Mouse (Mus musculus): Measurements from ENCODE around the gene Ell3. TPM values are rescaled to one million over a fixed set of nuclear protein-coding genes. Genes with fewer than 3 reads are reported as not detected.
A peak's percentile ranks its signal among the peaks of the same experiment; 100 is the strongest.

Gene Ell3
- polyA plus RNA-seq, 1 experiment from 2014 or later = 10.9 TPM

DNA sequence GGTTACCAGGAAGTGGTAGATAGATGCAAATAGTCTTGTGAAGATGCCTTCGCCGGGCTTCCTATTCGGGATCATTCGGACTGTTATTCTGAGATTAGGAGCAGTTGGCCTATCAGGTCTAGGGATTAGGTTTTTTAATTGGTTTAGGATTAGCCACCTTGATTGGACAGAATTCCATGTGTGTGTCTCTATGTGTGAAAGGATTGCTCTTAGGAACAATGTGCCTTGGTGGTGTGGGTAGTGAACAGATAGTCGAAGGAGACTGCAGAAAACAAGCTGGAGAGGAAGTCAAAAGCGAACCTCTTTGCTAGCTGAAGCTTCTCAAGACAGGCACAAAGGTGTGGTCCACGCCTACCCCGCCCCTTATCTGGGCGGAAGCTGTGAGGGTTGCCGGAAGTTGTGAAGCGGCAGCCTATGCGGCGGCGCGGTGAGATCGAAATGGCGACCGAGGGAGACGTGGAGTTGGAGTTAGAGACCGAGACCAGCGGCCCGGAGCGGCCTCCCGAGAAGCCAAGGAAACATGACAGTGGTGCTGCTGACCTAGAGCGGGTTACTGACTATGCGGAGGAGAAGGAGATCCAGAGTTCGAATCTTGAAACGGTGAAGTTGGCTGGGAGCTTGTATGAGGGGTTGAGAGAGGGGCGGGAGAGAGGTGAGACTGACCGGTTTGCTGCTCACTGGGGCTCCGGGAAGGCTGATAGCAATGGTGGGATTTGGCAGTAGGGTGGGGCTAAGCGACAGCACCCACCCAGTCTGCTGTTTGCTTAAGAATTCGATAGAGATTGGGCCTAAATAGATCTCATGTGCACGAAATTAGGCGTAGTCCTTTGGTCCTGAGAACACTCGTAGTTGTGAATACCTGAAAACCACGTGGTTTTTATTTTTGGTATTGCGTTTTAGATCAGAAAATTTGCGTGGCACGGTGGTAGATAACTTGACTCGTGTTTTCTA is 12.9 kb upstream of the Ell3 start, which contains the start of gene Serinc4:
TSS of gene Serinc4 (minus strand) at position 90 of the 951 bp plus-strand sequence.
- Histone ChIP-seq H3K27ac (peak within 1 kb of the TSS; percentile 82), H3K4me3 (replicated peaks) (peak within 1 kb of the TSS; percentile 73), H3K27me3 (replicated peaks) (no peaks in the 10 kb centered on the region), H3K4me2 (peak within 1 kb of the TSS; percentile 59), H3K9me3 (no peaks in the 10 kb centered on the region), H3K9ac (peak within 1 kb of the TSS; percentile 62), H3K4me1 (peaks cover 10% of the 10 kb centered on the region; the same call in 1 of the 2 replicates), H3K36me3 (peaks cover 16% of the 10 kb centered on the region)
- peak; percentile 94 for ATAC-seq (ENCODE audit: insufficient read depth, low FRiP score, low read depth)
- 4% methylated on average over 41 of the region's 41 CpGs for whole genome bisulfite sequencing

DNA sequence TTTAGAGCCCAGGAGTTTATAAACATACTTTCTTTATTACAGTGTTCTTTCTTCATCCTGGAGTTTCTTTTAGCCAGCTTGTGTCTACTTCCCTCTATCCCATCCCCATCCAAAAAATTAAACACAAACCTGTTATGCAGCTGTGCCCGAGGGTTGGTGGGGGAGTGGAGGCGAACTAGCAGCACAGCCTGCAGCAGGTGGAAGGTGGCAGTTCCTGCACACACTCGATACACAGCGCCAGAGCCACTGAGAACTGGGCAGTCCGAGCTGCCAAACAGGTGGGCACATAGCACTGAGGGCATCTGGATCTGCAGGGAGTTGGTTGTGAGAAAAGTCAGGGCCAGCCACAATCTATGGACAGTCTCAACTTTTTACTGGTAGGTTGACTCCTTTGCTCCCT is 11.5 kb upstream of the Ell3 start:
- ATAC-seq (ENCODE audit: insufficient read depth, low FRiP score, low read depth) = no peak
- Histone ChIP-seq H3K36me3 (peaks cover 16% of the 10 kb centered on the region), H3K27me3 (replicated peaks) (no peaks in the 10 kb centered on the region), H3K9ac (no peak overlapping the region), H3K9me3 (no peaks in the 10 kb centered on the region), H3K4me2 (no peak overlapping the region), H3K4me1 (peaks cover 16% of the 10 kb centered on the region), H3K27ac (no peak overlapping the region), H3K4me3 (replicated peaks) (no peak overlapping the region)
- WGBS = 78% methylated on average over 5 of the region's 5 CpGs

DNA sequence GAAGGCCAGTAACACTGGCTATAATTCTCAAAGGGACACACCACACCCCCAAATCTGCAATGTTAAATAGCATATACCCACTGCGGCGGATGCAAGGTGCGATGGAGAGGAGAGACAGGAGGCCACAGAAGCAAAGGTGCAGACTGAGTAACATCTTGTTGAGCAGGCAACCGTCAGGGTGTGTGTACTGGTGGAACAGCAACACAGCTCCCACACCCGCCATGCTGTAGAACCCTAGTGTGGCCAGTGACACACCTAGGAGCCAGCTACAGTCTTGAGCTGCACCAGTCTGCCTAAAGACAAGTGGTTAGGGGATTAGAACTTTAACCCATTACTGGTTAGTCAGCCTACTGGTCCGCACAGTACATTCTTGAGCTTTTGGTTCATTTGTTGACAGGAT is 9.8 kb upstream of the Ell3 start:
- 84% methylated on average over 6 of the region's 6 CpGs for WGBS
- H3K4me2 ChIP-seq = no peak overlapping the region
- peaks cover 20% of the 10 kb centered on the region for H3K4me1 ChIP-seq
- ATAC-seq (ENCODE audit: insufficient read depth, low FRiP score, low read depth) = no peak
- H3K4me3 ChIP-seq (replicated peaks) = no peak overlapping the region
- H3K27ac ChIP-seq = no peak overlapping the region
- no peak overlapping the region for H3K9ac ChIP-seq
- H3K27me3 ChIP-seq (replicated peaks) = no peaks in the 10 kb centered on the region
- H3K9me3 ChIP-seq = no peaks in the 10 kb centered on the region
- H3K36me3 ChIP-seq = peaks cover 16% of the 10 kb centered on the region

DNA sequence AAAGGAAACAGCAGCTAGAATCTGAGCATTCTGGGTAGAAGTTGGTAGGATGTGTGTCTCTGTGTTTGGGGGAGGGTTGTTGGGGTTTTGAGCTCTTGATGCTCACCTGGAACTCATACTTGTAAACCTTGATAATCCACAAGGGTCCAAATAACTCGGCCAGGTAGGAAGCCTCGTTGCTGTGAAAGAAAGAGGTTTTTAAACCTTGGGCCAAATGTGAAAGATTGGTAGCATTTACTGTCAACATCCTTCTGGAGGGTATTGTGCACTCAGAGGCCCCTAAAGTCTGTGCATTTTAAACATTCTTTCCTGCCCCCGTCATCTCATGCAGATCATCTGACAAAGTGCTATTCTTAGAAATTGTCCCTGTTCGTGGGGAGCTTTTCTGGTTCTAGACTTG is 8.9 kb upstream of the Ell3 start, which contains the start of gene Hypk:
TSS of gene Hypk (plus strand) at position 301 of the 400 bp plus-strand sequence.
- no peaks in the 10 kb centered on the region for H3K9me3 ChIP-seq
- H3K27me3 ChIP-seq (replicated peaks) = no peaks in the 10 kb centered on the region
- H3K4me3 ChIP-seq (replicated peaks) = no peak within 1 kb of the TSS
- no peak within 1 kb of the TSS for H3K9ac ChIP-seq
- no peak for ATAC-seq (ENCODE audit: insufficient read depth, low FRiP score, low read depth)
- no peak within 1 kb of the TSS for H3K4me2 ChIP-seq
- WGBS = 67% methylated on average over 4 of the region's 4 CpGs
- H3K27ac ChIP-seq = no peak within 1 kb of the TSS
- H3K36me3 ChIP-seq = peaks cover 11% of the 10 kb centered on the region; the same call in 1 of the 2 replicates
- H3K4me1 ChIP-seq = peaks cover 20% of the 10 kb centered on the region

DNA sequence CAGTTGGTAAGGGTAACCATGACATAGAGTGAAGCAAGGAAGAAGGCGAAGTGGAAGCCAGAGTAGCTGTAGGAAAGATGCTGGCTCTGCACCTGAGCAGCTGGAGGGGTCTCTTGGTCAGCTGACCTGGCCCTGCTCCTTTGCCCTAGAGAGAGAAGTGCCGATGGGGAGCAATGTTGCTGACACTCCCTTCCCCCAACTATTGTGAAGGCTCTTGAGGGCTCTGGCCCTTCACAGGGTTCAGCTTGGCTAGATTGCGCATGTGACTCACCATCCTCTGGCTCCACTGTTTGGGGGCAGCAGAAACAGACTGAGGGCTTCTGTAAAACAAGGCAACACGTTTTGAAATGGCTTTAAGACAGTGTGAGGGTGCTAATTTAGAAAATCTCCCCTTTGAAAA is 8.3 kb upstream of the Ell3 start:
- ATAC-seq (ENCODE audit: insufficient read depth, low FRiP score, low read depth) = no peak
- Histone ChIP-seq H3K9me3 (no peaks in the 10 kb centered on the region), H3K4me2 (no peak overlapping the region), H3K4me3 (replicated peaks) (no peak overlapping the region), H3K9ac (no peak overlapping the region), H3K27ac (no peak overlapping the region), H3K36me3 (peaks cover 11% of the 10 kb centered on the region; the same call in 1 of the 2 replicates), H3K4me1 (peaks cover 20% of the 10 kb centered on the region), H3K27me3 (replicated peaks) (no peaks in the 10 kb centered on the region)
- WGBS = 73% methylated on average over 4 of the region's 4 CpGs

DNA sequence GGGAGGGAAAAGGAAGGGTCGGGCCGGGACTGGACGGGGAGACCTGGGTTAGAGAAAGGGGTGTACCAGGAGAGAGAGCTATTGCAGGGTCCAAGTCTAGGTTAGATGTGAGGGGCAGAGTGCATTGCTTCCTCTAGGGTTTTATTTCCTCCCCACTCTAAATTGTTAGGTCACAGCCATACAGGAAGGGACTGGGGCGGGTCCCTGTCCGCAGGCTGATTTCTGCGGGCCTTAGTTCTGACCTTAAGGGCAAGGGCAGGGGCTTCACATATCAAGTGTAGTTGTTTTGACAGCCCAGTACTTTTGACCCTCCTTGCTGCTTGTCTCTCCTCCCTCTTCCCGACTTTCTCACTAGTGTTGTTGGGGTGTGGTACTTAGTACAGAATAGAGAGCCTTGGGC is 6.0 kb upstream of the Ell3 start:
- H3K9me3 ChIP-seq = no peaks in the 10 kb centered on the region
- peak overlapping the region; percentile 100 for H3K4me3 ChIP-seq (replicated peaks)
- peak overlapping the region; percentile 70 for H3K4me2 ChIP-seq
- no peaks in the 10 kb centered on the region for H3K27me3 ChIP-seq (replicated peaks)
- peaks cover 11% of the 10 kb centered on the region; the same call in 1 of the 2 replicates for H3K36me3 ChIP-seq
- peak overlapping the region; percentile 97 for H3K27ac ChIP-seq
- no peak for ATAC-seq (ENCODE audit: insufficient read depth, low FRiP score, low read depth)
- H3K4me1 ChIP-seq = peaks cover 14% of the 10 kb centered on the region; the same call in 1 of the 2 replicates
- peak overlapping the region; percentile 100; the same call in 1 of the 2 replicates for H3K9ac ChIP-seq
- WGBS = 0% methylated on average over 7 of the region's 7 CpGs

DNA sequence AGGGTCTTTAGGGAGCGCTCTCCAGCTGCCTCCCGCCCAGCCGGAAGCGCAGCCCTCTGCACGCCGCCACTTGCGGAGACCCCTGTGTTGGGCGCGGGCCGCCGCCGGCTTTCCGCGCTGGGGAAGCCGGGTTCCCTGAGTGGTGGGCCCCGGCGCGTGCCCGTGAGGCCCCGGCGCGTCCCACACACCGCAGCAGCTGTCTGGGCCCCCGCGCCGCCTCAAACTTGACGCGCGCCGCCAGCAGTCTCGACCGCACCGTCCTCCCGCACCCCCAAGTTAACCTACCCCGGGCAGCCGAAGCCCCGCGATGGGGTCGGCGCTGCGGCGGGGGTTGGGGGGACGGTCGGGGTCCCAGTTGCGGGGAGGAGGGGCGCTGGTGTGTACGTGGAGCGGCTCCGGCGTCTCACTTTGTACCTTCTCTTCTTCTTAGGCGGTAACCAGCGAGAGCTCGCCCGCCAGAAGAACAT is 5.5 kb upstream of the Ell3 start:
- H3K27ac ChIP-seq = peak overlapping the region; percentile 97

DNA sequence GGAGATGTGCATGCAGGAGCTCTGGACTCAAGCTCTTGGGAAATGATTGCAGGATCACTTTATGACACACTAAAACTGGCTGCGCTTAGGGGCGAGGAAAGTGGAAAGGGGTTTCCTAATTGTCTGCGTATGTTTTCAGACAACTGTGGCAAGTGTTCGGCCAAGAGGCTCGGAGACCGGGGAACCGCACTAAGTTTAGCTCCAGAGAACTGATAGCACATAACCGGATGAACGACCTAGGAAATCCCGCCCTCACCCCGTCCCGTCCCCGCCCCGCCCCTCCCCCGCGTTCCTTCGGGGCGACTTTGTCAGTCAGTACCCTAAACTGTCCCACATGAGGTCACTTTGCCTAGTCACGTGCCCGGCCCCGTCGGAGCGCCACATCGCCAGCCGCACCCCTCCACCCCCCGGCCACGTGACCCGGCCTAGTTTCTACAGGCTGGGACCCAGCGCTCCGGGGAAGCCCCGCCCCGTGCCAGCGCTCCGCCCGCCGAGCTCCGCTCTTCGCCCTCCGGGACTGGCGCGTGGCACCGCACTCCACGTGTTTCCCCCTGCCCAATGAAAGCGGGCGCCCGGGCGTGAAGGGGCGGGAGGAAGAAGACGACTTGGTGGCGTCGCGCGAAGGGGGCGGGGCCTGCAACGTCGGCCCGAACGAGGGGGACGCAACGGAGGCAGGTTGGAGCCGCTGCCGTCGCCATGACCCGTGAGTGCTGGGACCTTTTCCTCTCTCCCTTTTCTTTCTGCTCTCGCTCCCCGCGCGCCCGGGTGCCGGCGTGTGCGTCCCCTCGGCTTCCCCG is 4.9 kb upstream of the Ell3 start, which contains the start of gene Serf2:
TSS of gene Serf2 (plus strand) at position 457 of the 797 bp plus-strand sequence.
- ATAC-seq (ENCODE audit: insufficient read depth, low FRiP score, low read depth) = peak; percentile 98
- Histone ChIP-seq H3K27ac (peak within 1 kb of the TSS; percentile 97), H3K4me2 (peak within 1 kb of the TSS; percentile 83), H3K9ac (peak within 1 kb of the TSS; percentile 100), H3K36me3 (peaks cover 11% of the 10 kb centered on the region; the same call in 1 of the 2 replicates), H3K27me3 (replicated peaks) (no peaks in the 10 kb centered on the region), H3K4me3 (replicated peaks) (peak within 1 kb of the TSS; percentile 100), H3K4me1 (peaks cover 14% of the 10 kb centered on the region; the same call in 1 of the 2 replicates), H3K9me3 (no peaks in the 10 kb centered on the region)
- under 1% methylated on average over 64 of the region's 74 CpGs for WGBS

More for the DNA sequence above, 5.5 kb upstream of the Ell3 start:
- peak overlapping the region; percentile 70 for H3K4me2 ChIP-seq
- H3K4me1 ChIP-seq = peaks cover 14% of the 10 kb centered on the region; the same call in 1 of the 2 replicates
- peaks cover 11% of the 10 kb centered on the region; the same call in 1 of the 2 replicates for H3K36me3 ChIP-seq
- WGBS = under 1% methylated on average over 52 of the region's 54 CpGs
- peak overlapping the region; percentile 100 for H3K4me3 ChIP-seq (replicated peaks)
- ATAC-seq (ENCODE audit: insufficient read depth, low FRiP score, low read depth) = peak; percentile 9; the same call in 1 of the 2 replicates
- no peaks in the 10 kb centered on the region for H3K27me3 ChIP-seq (replicated peaks)
- H3K9me3 ChIP-seq = no peaks in the 10 kb centered on the region
- H3K9ac ChIP-seq = peak overlapping the region; percentile 100

DNA sequence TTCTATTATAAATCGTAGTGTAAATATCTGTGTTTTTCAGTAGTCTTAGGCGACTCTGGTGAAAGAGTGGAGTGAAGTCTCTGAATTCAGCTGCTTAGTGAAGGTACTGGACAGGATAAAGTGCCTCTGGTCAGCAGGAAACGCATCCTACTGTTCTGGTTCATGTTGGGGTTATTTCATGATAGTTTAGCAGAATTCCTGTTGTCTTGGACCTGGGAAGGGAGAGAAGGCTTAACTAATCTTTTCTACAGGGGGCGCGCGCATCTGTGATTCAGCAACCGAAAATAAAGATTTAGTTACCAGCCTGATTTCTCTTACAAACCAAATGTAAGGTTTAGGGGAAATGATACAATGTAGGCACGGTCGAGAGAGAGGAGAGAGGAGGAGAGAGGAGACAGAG is 4.1 kb upstream of the Ell3 start:
- ATAC-seq (ENCODE audit: insufficient read depth, low FRiP score, low read depth) = no peak

DNA sequence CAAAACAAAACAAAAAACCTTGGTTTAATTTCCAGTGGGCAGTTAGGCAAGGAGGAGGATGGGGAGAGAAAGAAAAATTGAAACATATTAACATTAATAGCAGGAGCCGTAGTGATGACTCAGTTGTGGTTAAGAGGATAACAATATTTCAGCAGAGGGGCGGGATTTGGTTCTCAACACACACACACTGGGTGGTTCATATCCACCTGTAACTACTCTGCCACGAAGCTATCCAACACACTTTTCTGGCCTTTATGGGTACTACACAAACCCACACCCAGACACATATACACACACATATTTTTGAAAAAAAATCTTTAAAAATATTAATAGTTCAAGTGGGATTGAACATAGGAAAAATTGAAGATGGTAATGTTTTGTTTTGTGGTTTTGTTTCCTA is 2.9 kb upstream of the Ell3 start:
- WGBS = 76% methylated on average over 3 of the region's 3 CpGs
- no peak for ATAC-seq (ENCODE audit: insufficient read depth, low FRiP score, low read depth)

More for the DNA sequence above, 4.1 kb upstream of the Ell3 start:
- Histone ChIP-seq H3K36me3 (peaks cover 11% of the 10 kb centered on the region; the same call in 1 of the 2 replicates), H3K9ac (no peak overlapping the region; the same call in 1 of the 2 replicates), H3K27ac (peak overlapping the region; percentile 97), H3K4me3 (replicated peaks) (peak overlapping the region; percentile 100), H3K4me2 (peak overlapping the region; percentile 83), H3K27me3 (replicated peaks) (no peaks in the 10 kb centered on the region), H3K4me1 (peaks cover 13% of the 10 kb centered on the region; the same call in 1 of the 2 replicates), H3K9me3 (no peaks in the 10 kb centered on the region)
- WGBS = 9% methylated on average over 9 of the region's 9 CpGs

DNA sequence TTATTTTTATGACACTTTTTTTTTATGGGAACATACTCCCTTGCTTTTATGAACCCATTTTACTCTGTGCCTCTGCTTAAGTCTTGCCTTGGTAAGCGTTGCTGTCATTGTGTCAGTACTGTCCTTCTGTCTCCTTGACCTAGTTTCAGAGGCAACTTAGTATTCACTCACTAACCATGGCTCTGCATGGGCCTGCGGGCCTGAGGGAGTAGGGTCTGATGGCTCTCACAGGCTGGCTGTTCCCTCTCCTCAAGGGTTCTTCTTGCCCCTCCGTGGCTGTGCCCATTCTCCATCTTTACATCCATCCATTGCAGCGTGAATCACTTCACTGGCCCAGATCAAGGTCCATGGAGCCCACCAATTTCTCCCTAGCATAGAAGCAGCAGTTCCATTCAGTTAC is 2.4 kb upstream of the Ell3 start:
- H3K27me3 ChIP-seq (replicated peaks) = no peaks in the 10 kb centered on the region
- no peaks in the 10 kb centered on the region for H3K36me3 ChIP-seq
- H3K9ac ChIP-seq = no peak overlapping the region
- no peak overlapping the region for H3K27ac ChIP-seq
- 83% methylated on average over 4 of the region's 4 CpGs for WGBS
- H3K4me3 ChIP-seq (replicated peaks) = no peak overlapping the region
- ATAC-seq (ENCODE audit: insufficient read depth, low FRiP score, low read depth) = no peak
- H3K9me3 ChIP-seq = no peaks in the 10 kb centered on the region
- no peak overlapping the region for H3K4me2 ChIP-seq
- H3K4me1 ChIP-seq = peaks cover 20% of the 10 kb centered on the region

More for the DNA sequence above, 2.9 kb upstream of the Ell3 start:
- no peak overlapping the region for H3K4me3 ChIP-seq (replicated peaks)
- no peaks in the 10 kb centered on the region for H3K9me3 ChIP-seq
- no peaks in the 10 kb centered on the region for H3K27me3 ChIP-seq (replicated peaks)
- H3K27ac ChIP-seq = no peak overlapping the region
- no peak overlapping the region for H3K9ac ChIP-seq
- no peaks in the 10 kb centered on the region for H3K36me3 ChIP-seq
- H3K4me2 ChIP-seq = no peak overlapping the region
- peaks cover 19% of the 10 kb centered on the region for H3K4me1 ChIP-seq

Measured in stomach, embryonic 15.5 days (tissue).